Mouse (Mus musculus) embryonic fibroblast, embryonic 13.5 days (primary cell): ENCODE data around the gene Scg3. TPM values are rescaled to one million over a fixed set of nuclear protein-coding genes. Genes with fewer than 3 reads are reported as not detected.

Experiments
- H3K27ac ChIP-seq: 2 replicates; pipeline ENCODE4 v1.5.1; 2012; ENCODE audit warnings: low read length, control low read depth, inconsistent platforms; ENCODE audit not compliant: insufficient read depth
- H3K4me1 ChIP-seq: 2 replicates; pipeline ENCODE4 v1.6.1; 2011; ENCODE audit warnings: low read length; ENCODE audit not compliant: control insufficient read depth, insufficient read depth
- H3K4me3 ChIP-seq: 2 replicates; pipeline ENCODE4 v1.5.1; 2011; ENCODE audit warnings: mild to moderate bottlenecking, control low read depth, low read length; ENCODE audit not compliant: insufficient read depth
- CTCF ChIP-seq: IDR thresholded peaks from 2 replicates; pipeline ENCODE4 v1.5.1; 2011; ENCODE audit warnings: mild to moderate bottlenecking, control low read depth, low read length, moderate library complexity, borderline replicate concordance; ENCODE audit not compliant: insufficient read depth
- POLR2A ChIP-seq: IDR thresholded peaks from 2 replicates; pipeline ENCODE4 v1.6.1; 2011; ENCODE audit warnings: low read depth, mild to moderate bottlenecking, control low read depth, low read length, moderate library complexity
- polyA plus RNA-seq: library from polyadenylated mRNA; stranded (reverse); fragments of >200 nt; gene quantifications from 2 replicates; pipeline ENCODE4 v1.2.4, GENCODE M21; 2011; ENCODE audit warnings: low read depth; ENCODE audit not compliant: missing spikeins, insufficient read length

The Scg3 gene
- polyA plus RNA-seq, 1 experiment, result 0.46 TPM

DNA sequence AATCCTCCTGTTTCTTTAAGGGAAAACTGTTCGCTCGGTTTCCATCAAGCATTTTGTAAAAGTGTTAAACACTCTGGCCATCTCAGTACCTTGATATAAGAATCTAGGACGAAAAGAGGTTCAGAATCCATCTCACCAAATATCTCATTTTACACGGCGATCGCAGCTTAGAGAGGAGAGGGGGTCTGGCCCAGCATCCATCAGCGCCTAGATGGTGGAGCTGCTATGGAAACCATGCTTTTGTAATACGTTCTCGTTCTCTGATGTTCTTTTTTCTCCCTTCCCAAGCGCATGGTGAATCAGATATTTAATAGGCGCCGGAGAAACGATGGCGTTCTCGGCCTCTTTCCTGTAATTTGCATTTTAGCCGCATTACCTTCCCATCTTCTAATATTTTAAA lies 73.9 kb downstream of the Scg3 start:
- no peak overlapping the region for H3K27ac ChIP-seq
- no peak overlapping the region; the same call in 1 of the 2 replicates for H3K4me3 ChIP-seq
- TF ChIP-seq CTCF, result no peak
- TF ChIP-seq POLR2A, result no peak
- H3K4me1 ChIP-seq, result no peaks in the 10 kb centered on the region

DNA sequence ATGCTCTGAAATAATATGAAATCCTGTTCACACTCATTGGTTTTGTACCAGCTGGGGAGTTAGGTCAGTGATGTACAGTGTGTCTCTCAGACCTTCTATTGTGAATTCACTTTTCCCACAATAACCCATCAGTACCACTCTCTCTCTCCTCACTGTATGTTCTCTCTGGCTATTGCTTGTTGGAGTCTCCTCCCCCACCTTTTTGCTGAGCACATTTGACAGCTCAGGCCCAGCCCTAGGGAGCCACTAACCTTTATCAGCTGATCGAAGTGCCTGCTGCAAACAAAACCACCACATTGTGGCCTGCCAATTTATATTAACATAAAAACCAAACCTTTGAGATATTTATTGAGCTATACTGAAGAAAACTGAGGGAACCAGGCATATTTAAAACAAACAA lies 74.4 kb downstream of the Scg3 start:
- no peak overlapping the region for H3K27ac ChIP-seq
- H3K4me3 ChIP-seq, result no peak overlapping the region
- H3K4me1 ChIP-seq, result no peaks in the 10 kb centered on the region
- TF ChIP-seq CTCF, result no peak
- no peak for TF ChIP-seq POLR2A

DNA sequence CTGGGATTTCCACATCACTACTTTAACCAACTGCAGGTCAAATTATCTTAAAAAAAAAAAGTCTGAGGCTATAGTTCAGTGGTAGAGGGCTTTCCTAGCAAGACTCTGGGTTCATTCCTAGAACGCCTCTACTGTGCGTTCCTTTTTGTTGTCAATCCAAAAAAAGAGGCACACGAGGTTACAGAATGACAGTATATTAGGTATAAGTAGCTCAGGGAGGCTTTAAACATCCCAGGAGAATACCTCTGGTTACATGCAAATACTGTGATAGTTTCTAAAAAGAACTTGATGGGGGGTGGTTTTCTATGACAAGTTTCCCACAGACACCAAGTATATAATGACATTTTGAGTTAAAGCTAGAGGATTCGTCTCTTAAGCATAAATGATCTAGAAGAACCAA lies 76.4 kb downstream of the Scg3 start:
- no peak for TF ChIP-seq CTCF
- TF ChIP-seq POLR2A, result no peak

DNA sequence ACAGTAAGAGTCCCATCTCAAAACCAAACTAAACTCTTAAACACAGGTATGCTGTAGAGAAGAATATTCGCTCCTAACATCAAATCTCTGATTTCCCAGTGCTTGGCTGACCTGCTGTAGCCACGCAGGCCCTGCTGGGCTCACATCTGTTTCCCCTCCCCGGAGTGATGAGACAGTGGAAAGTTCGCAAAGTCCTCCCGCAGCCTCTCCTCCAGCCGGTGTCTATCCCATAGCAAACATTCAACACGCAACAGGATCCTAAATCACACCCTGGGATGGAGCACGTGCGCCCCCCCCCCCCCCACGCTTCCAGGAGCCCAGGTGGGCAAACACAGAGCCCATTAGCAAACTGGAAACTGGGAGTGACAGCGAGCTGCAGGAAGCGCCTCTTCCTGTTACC lies 82.3 kb downstream of the Scg3 start:
- no peaks in the 10 kb centered on the region for H3K4me1 ChIP-seq
- no peak overlapping the region for H3K27ac ChIP-seq
- H3K4me3 ChIP-seq, result no peak overlapping the region
- TF ChIP-seq POLR2A, result no peak
- no peak for TF ChIP-seq CTCF

More for the DNA sequence above, 76.4 kb downstream of the Scg3 start:
- no peak overlapping the region for H3K27ac ChIP-seq
- H3K4me1 ChIP-seq, result no peaks in the 10 kb centered on the region
- no peak overlapping the region for H3K4me3 ChIP-seq

DNA sequence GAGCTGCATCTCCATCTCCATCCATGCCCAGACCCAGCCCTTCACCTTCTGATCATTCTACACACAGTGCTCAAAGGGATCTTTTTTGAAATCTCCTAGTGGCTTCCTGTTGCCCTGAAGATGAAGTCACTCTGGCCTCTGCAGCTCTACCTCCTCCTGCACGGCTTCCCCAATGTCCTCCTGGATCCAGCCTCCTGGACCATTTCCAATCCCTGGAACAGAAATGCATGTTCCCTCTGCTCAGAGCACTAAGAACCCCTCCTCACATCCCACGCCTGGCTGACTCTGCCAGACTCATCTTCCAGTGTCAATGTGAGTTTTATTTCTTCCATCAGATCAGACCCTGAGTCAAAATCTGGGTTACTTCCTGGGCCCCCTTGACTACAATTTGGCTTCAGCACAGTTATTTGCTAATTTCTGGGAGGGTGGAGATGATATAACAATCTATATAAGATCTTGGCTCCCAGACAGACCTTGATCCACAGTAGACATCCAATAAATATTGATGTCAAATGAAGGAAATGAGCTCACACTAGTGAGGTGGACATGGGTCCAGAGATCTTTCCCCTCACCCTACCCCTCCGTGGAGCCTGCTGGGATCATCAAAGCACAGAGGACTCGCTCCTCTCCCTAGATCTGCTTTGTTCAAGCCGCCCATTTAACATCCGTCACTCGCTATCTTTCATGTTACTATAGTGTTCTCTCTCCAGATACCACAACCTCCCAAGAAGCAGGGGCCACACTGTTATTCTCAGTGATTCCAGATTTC lies 83.5 kb downstream of the Scg3 start:
- Histone ChIP-seq H3K4me1 (no peaks in the 10 kb centered on the region), H3K4me3 (no peak overlapping the region), H3K27ac (no peak overlapping the region)
- TF ChIP-seq POLR2A (no peak), CTCF (no peak)

DNA sequence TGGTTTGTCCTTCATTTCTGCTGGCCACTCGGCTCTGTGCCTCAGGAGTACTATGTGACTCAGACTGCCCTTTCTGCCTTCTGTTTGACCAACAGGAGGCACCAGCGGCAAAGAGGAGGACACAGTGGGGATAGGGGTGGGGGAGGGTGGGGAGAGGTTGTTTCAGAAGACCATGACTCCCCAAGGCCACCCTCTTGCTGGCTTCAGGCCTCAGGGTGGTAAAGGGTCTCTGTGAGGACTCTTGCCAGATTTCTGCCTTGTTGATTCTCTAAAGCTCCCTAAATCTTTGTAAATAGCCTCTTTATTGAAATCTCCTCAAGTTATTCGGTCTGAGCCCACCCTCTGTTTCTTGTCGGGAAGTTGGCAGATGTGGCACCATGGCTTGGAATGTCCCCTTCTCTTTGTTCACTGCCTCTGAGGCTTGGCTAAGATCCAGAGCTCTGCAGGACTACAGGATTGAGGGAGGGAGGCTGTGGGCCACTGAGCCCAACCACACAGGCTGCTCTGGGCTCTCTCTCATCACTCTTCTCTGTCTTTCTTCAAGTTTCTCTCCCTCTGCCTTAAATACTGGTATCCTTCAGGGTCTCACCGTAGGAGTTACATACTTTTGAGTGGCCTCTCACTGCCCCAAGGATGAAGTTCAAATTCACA lies 84.5 kb downstream of the Scg3 start:
- Histone ChIP-seq H3K4me1 (no peaks in the 10 kb centered on the region), H3K27ac (no peak overlapping the region), H3K4me3 (no peak overlapping the region)
- no peak for TF ChIP-seq POLR2A
- no peak for TF ChIP-seq CTCF

GRCm38 (mm10) chr9:75597596-75597995 lies 86.3 kb downstream of the Scg3 start:
- TF ChIP-seq CTCF (no peak), POLR2A (no peak)
- Histone ChIP-seq H3K27ac (no peak overlapping the region), H3K4me3 (no peak overlapping the region), H3K4me1 (no peaks in the 10 kb centered on the region)

GRCm38 (mm10) chr9:75597036-75597435 lies 86.8 kb downstream of the Scg3 start:
- TF ChIP-seq CTCF (no peak), POLR2A (no peak)
- no peaks in the 10 kb centered on the region for H3K4me1 ChIP-seq
- H3K4me3 ChIP-seq, result no peak overlapping the region
- no peak overlapping the region for H3K27ac ChIP-seq

GRCm38 (mm10) chr9:75593481-75593880 lies 90.4 kb downstream of the Scg3 start:
- Histone ChIP-seq H3K27ac (no peak overlapping the region), H3K4me3 (no peak overlapping the region), H3K4me1 (no peaks in the 10 kb centered on the region)
- TF ChIP-seq POLR2A (no peak), CTCF (no peak)

Other genes starting within 250 kb of the Scg3 start
- gene Leo1, start 242.5 kb downstream of the Scg3 start, polyA plus RNA-seq, result 29.6 and 30.6 TPM in 2 replicates
- gene Tmod3, start 124.4 kb downstream of the Scg3 start, polyA plus RNA-seq, result 71.0 and 76.6 TPM in 2 replicates
- gene Tmod2, start 72.7 kb downstream of the Scg3 start, polyA plus RNA-seq, result 3.6 and 8.0 TPM in 2 replicates
- gene Lysmd2, start 58.3 kb downstream of the Scg3 start, polyA plus RNA-seq, result 8.9 and 10.4 TPM in 2 replicates
- gene Bmp5, start 91.3 kb upstream of the Scg3 start, polyA plus RNA-seq, result 0.72 and 1.8 TPM in 2 replicates